Mouse (Mus musculus) mammary gland, adult 2 months (tissue): Measurements from ENCODE around the gene Pex12. TPM values are rescaled to one million over a fixed set of nuclear protein-coding genes. Genes with fewer than 3 reads are reported as not detected.

Experiments used
- polyA plus RNA-seq: library from polyadenylated mRNA; depleted of rRNA; stranded (reverse); fragments of >200 nt; gene quantifications from 2 replicates; pipeline ENCODE4 v1.2.3, GENCODE M21; 2012; ENCODE audit warnings: low replicate concordance; rRNA removed

Pex12 gene
- 9.1 and 11.3 TPM in 2 replicates for polyA plus RNA-seq

GRCm38 (mm10) chr11:83302526-83303251 is at the start of gene Pex12:
Pex12 (minus strand) TSS chr11:83302586.

GRCm38 (mm10) chr11:83298225-83299195 is 3.9 kb downstream of the Pex12 start, which contains the start of gene Ap2b1:
Ap2b1 (plus strand) TSS chr11:83299024.

DNA sequence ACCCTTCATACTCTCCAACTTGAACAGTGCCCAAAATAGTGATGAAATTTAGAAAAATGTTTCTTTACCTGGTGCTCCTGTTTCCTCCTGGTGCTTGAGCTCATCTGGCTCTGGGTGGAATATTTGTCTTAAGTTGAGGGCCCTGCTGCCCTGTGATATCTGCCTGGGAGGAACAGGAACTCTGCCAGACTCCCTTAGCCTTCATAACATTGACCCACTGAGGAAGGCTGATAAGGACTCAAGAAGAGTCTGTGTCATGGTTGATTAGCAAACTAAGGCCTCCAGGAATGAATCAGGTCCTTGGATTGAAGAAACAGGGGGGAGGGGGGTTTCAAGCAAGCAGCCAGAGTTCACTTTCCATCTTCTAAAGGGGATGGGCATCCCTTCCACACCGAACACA is 15.8 kb downstream of the Pex12 start, which contains the start of gene Slfn14:
Slfn14 (minus strand) TSS at position 161 of the 400 bp plus-strand sequence.

Other genes starting within 250 kb of the Pex12 start
- gene Slfn2, start 237.5 kb downstream of the Pex12 start, polyA plus RNA-seq, result 16.3 and 18.4 TPM in 2 replicates
- gene Slfn1, start 185.7 kb downstream of the Pex12 start, polyA plus RNA-seq, result 11.5 and 11.9 TPM in 2 replicates
- gene Slfn4, start 127.4 kb downstream of the Pex12 start, polyA plus RNA-seq, result 0.20 and 1.0 TPM in 2 replicates
- gene Slfn3, start 111.3 kb downstream of the Pex12 start, polyA plus RNA-seq, result 0.33 and 1.1 TPM in 2 replicates
- gene Slfn14, start 15.9 kb downstream of the Pex12 start, polyA plus RNA-seq, result not detected in 2 replicates
- gene Ap2b1, start 3.6 kb downstream of the Pex12 start, polyA plus RNA-seq, result 26.6 and 43.4 TPM in 2 replicates
- 0.68 and 0.70 TPM in 2 replicates for gene Rasl10b, start 106.6 kb upstream of the Pex12 start, polyA plus RNA-seq
- 0.04 TPM in 1 of 2 replicates, not detected in the other for gene Gas2l2, start 126.9 kb upstream of the Pex12 start, polyA plus RNA-seq
- gene 1700020L24Rik, start 135.1 kb upstream of the Pex12 start, polyA plus RNA-seq, result 2.4 and 3.0 TPM in 2 replicates
- 16.7 and 33.4 TPM in 2 replicates for gene Mmp28, start 160.5 kb upstream of the Pex12 start, polyA plus RNA-seq
- 4.1 and 5.1 TPM in 2 replicates for gene Taf15, start 170.5 kb upstream of the Pex12 start, polyA plus RNA-seq
- 0.19 TPM in 2 replicates for gene Heatr9, start 219.6 kb upstream of the Pex12 start, polyA plus RNA-seq
- gene Ccl5, start 227.9 kb upstream of the Pex12 start, polyA plus RNA-seq, result 640 and 1,485 TPM in 2 replicates